ENCODE assay signal across 9 mouse cellular contexts in the genomic region with DNA sequence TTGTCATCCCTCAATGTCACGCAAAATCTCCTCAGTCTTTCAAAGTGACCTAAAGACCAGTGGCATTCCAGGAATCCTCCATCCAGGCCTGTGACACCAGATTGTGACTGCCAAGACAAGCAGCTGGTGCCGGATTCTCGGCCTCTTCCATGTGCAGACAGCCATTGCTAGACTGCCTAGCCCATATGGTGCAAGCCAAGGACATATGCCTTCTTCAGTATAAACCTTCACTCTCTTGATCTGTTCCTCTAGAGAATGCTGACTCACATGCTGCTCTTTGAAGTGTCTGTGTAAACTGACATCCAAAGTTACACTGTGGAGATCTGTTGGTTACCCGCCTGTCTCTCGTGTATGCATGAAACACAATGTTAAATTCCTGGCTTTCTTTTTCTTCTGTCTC.
DNase-seq lines count a peak whose midpoint lies in the region; ATAC-seq lines count a peak whose summit lies in the region.
"Had no signal": no experiment of that assay in that cellular context is flagged by ENCODE, and none has a peak within 500 bp of the region (broad histone marks: within the 10 kb centered on the region; RNA-seq: fewer than 3 reads in every experiment).

No protein-coding gene starts in this region.

- no peak overlapping the region for H3K27ac ChIP-seq in kidney, embryonic 16.5 days (ENCODE audit: low read length)

- no peaks in the 10 kb centered on the region for H3K27me3 ChIP-seq in kidney, embryonic 16.5 days (ENCODE audit: insufficient read depth, low read length)

- H3K4me2 ChIP-seq in kidney, embryonic 16.5 days (replicated peaks; ENCODE audit: low read depth, low read length), result no peak overlapping the region

- no peaks in the 10 kb centered on the region for H3K4me1 ChIP-seq in kidney, embryonic 16.5 days (ENCODE audit: insufficient read depth, low read length)

- H3K9ac ChIP-seq in kidney, embryonic 16.5 days (replicated peaks; ENCODE audit: low read length), result no peak overlapping the region

- ATAC-seq in kidney, embryonic 16.5 days (ENCODE audit: low FRiP score, low TSS enrichment), result no peak

- no peaks in the 10 kb centered on the region for H3K36me3 ChIP-seq in kidney, embryonic 16.5 days (ENCODE audit: insufficient read depth, low read length)

- 78% methylated on average over 5 of the region's 5 CpGs for WGBS in kidney, embryonic 16.5 days

- peak; percentile 33 for DNase-seq in kidney, postnatal 10 days
- DNase-seq in kidney, postnatal 36 days, result no peak
- peak; percentile 70 to 73 for DNase-seq in cerebellum, postnatal 14 days
- DNase-seq in layer of hippocampus, postnatal 10 days (ENCODE audit: low spot score in 2 of 2), result peak; percentile 12 to 22
- DNase-seq in right cerebral cortex, adult 2 months (ENCODE audit: low spot score in 2 of 2), result peak; percentile 31 to 44
- DNase-seq in ovary, postnatal 10 days (ENCODE audit: low spot score), result no peak
- DNase-seq in gastrocnemius, adult 18-20 months (ENCODE audit: low spot score), result no peak
- DNase-seq: lung, postnatal 10 days had no signal

- H3K4me3 ChIP-seq in kidney, embryonic 16.5 days (ENCODE audit: low read length), result no peak overlapping the region

- no peaks in the 10 kb centered on the region for H3K9me3 ChIP-seq in kidney, embryonic 16.5 days (ENCODE audit: low read length)

Comparison
In these comparisons a context has a peak if more than half of its experiments do, and no peak if none do; other contexts are left out.
1. DNase-seq: peak in kidney, postnatal 10 days (single experiment), cerebellum, postnatal 14 days (2 of 2), layer of hippocampus, postnatal 10 days (2 of 2) and right cerebral cortex, adult 2 months (2 of 2); none in kidney, postnatal 36 days (0 of 2), ovary, postnatal 10 days (single experiment) and gastrocnemius, adult 18-20 months (single experiment).